Mouse (Mus musculus): Measurements from ENCODE around the gene 1700018G05Rik. TPM values are rescaled to one million over a fixed set of nuclear protein-coding genes. Genes with fewer than 3 reads are reported as not detected.

Gene 1700018G05Rik
- polyA plus RNA-seq, 1 experiment from 2014 or later: not detected

DNA sequence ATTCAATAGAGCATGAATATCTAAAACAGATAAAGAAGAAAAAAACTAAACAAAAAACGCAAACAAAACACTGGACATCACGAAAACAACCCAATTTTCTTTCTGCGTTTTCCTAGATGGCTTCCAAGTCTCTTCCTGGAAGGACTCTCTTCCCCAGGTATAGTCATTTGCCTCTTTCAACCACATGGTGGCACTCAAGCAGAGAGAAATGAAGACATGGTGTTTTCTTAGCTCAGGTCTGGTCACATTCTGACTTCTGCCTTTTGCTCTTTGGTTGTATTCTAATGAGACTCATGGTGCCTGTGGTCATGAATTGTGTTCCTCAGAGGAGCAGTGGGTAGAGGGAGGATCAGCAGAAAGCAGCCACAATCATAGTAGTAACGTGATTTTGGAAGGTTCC lies 30.7 kb downstream of the 1700018G05Rik start:
- ATAC-seq: 0 out of 2 replicates have a peak, but pooled peaks have one; percentile 64
- no peak overlapping the region for H3K9ac ChIP-seq (ENCODE audit: low read depth, low read length)
- 30% methylated on average over 4 of the region's 4 CpGs for WGBS
- no peak overlapping the region for H3K4me3 ChIP-seq (ENCODE audit: low read depth, low read length)
- no peaks in the 10 kb centered on the region for H3K4me1 ChIP-seq (ENCODE audit: control insufficient read depth, insufficient read depth, low read length)
- H3K27ac ChIP-seq (ENCODE audit: low read length): no peak overlapping the region
- H3K9me3 ChIP-seq (replicated peaks; ENCODE audit: control insufficient read depth, low read length, poor library complexity, severe bottlenecking): no peaks in the 10 kb centered on the region
- H3K36me3 ChIP-seq (ENCODE audit: control insufficient read depth, insufficient read depth, low read length): no peaks in the 10 kb centered on the region
- H3K4me2 ChIP-seq (ENCODE audit: low read length): no peak overlapping the region
- no peaks in the 10 kb centered on the region for H3K27me3 ChIP-seq (ENCODE audit: control insufficient read depth, insufficient read depth, low read depth, low read length)

DNA sequence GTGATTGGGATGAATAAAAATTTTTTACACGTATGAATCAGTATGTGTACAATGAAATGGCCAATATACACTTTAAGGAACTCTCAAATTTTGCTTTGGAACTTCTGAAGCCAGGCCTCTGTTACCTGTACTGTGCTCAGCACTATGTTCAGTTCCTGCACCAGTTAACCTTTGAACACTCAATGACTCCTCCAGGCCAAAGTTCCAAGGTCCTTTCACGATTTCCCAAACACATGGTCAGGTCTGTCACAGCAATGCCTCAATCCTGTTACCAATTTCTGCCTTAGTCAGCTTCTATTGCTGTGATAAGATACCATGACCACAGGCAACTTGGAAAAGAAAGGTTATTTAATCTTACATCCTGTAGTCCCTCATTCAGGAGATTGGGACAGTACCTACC lies 32.4 kb downstream of the 1700018G05Rik start:
- Histone ChIP-seq H3K4me3 (ENCODE audit: low read depth, low read length) (no peak overlapping the region), H3K4me1 (ENCODE audit: control insufficient read depth, insufficient read depth, low read length) (no peaks in the 10 kb centered on the region), H3K9ac (ENCODE audit: low read depth, low read length) (no peak overlapping the region), H3K27me3 (ENCODE audit: control insufficient read depth, insufficient read depth, low read depth, low read length) (no peaks in the 10 kb centered on the region), H3K27ac (ENCODE audit: low read length) (no peak overlapping the region), H3K4me2 (ENCODE audit: low read length) (no peak overlapping the region), H3K36me3 (ENCODE audit: control insufficient read depth, insufficient read depth, low read length) (no peaks in the 10 kb centered on the region), H3K9me3 (replicated peaks; ENCODE audit: control insufficient read depth, low read length, poor library complexity, severe bottlenecking) (no peaks in the 10 kb centered on the region)
- no peak for ATAC-seq
- 70% methylated on average over 2 of the region's 2 CpGs for WGBS

Other genes starting within 250 kb of the 1700018G05Rik start
- not detected in 2 replicates for gene Gm3880, start 241.4 kb upstream of the 1700018G05Rik start, polyA plus RNA-seq (2015; fragmentation: Nextera tagmentation; extraction: Ambion mirVana)
- gene Gm9112, start 220.7 kb upstream of the 1700018G05Rik start, polyA plus RNA-seq (2015; fragmentation: Nextera tagmentation; extraction: Ambion mirVana): not detected in 2 replicates
- gene Dmrtc1b, start 220.5 kb upstream of the 1700018G05Rik start, polyA plus RNA-seq (2015; fragmentation: Nextera tagmentation; extraction: Ambion mirVana): not detected in 2 replicates
- gene Dmrtc1c1, start 125.4 kb upstream of the 1700018G05Rik start, polyA plus RNA-seq (2015; fragmentation: Nextera tagmentation; extraction: Ambion mirVana): not detected in 2 replicates
- gene Dmrtc1c2, start 73.8 kb upstream of the 1700018G05Rik start, polyA plus RNA-seq (2015; fragmentation: Nextera tagmentation; extraction: Ambion mirVana): not detected in 2 replicates
- not detected in 2 replicates for gene 1700031F05Rik, start 60.4 kb upstream of the 1700018G05Rik start, polyA plus RNA-seq (2015; fragmentation: Nextera tagmentation; extraction: Ambion mirVana)
- gene Dmrtc1a, start 19.7 kb upstream of the 1700018G05Rik start, polyA plus RNA-seq (2015; fragmentation: Nextera tagmentation; extraction: Ambion mirVana): 2.2 and 2.3 TPM in 2 replicates
- gene 1700011M02Rik, start 19.5 kb upstream of the 1700018G05Rik start, polyA plus RNA-seq (2015; fragmentation: Nextera tagmentation; extraction: Ambion mirVana): not detected in 2 replicates